Mouse (Mus musculus): ENCODE data around the gene Gm13693. TPM values are rescaled to one million over a fixed set of nuclear protein-coding genes. Genes with fewer than 3 reads are reported as not detected.

Gene Gm13693
- polyA plus RNA-seq (2015; fragmentation: Nextera tagmentation; extraction: Ambion mirVana): not detected in 2 replicates

GRCm38 (mm10) chr2:83961203-83961602 lies at the start of gene Gm13693:
TSS of gene Gm13693 (plus strand) at chr2:83961503.

GRCm38 (mm10) chr2:83940931-83941361 lies 20.4 kb upstream of the Gm13693 start, which contains the start of gene Zswim2:
TSS of gene Zswim2 (minus strand) at chr2:83941228.

GRCm38 (mm10) chr2:83955393-83955792 lies 5.9 kb upstream of the Gm13693 start, which contains the start of gene Gm13698:
TSS of gene Gm13698 (plus strand) at chr2:83955693.

GRCm38 (mm10) chr2:83967013-83967412 lies 5.7 kb downstream of the Gm13693 start, which contains the start of gene Gm13695:
TSS of gene Gm13695 (plus strand) at chr2:83967313.

GRCm38 (mm10) chr2:83972823-83973222 lies 11.5 kb downstream of the Gm13693 start, which contains the start of gene Gm13696:
TSS of gene Gm13696 (plus strand) at chr2:83973123.

GRCm38 (mm10) chr2:83978633-83979032 lies 17.3 kb downstream of the Gm13693 start, which contains the start of gene Gm13694:
TSS of gene Gm13694 (plus strand) at chr2:83978933.

GRCm38 (mm10) chr2:83984443-83984842 lies 23.1 kb downstream of the Gm13693 start, which contains the start of gene Gm13697:
TSS of gene Gm13697 (plus strand) at chr2:83984743.

GRCm38 (mm10) chr2:83990253-83990652 lies 28.9 kb downstream of the Gm13693 start, which contains the start of gene Gm13691:
TSS of gene Gm13691 (plus strand) at chr2:83990553.

Other genes with a start within 250 kb of the Gm13693 start
- gene Itgav, start 237.1 kb upstream of the Gm13693 start, polyA plus RNA-seq (2015; fragmentation: Nextera tagmentation; extraction: Ambion mirVana): 37.8 and 40.8 TPM in 2 replicates
- 75.7 and 78.6 TPM in 2 replicates for gene Fam171b, start 148.9 kb upstream of the Gm13693 start, polyA plus RNA-seq (2015; fragmentation: Nextera tagmentation; extraction: Ambion mirVana)
- gene Zswim2, start 20.3 kb upstream of the Gm13693 start, polyA plus RNA-seq (2015; fragmentation: Nextera tagmentation; extraction: Ambion mirVana): not detected in 2 replicates
- not detected in 2 replicates for gene Gm13698, start 5.8 kb upstream of the Gm13693 start, polyA plus RNA-seq (2015; fragmentation: Nextera tagmentation; extraction: Ambion mirVana)
- gene Gm13695, start 5.8 kb downstream of the Gm13693 start, polyA plus RNA-seq (2015; fragmentation: Nextera tagmentation; extraction: Ambion mirVana): not detected in 2 replicates
- gene Gm13696, start 11.6 kb downstream of the Gm13693 start, polyA plus RNA-seq (2015; fragmentation: Nextera tagmentation; extraction: Ambion mirVana): not detected in 2 replicates
- gene Gm13694, start 17.4 kb downstream of the Gm13693 start, polyA plus RNA-seq (2015; fragmentation: Nextera tagmentation; extraction: Ambion mirVana): not detected in 2 replicates
- gene Gm13697, start 23.2 kb downstream of the Gm13693 start, polyA plus RNA-seq (2015; fragmentation: Nextera tagmentation; extraction: Ambion mirVana): not detected in 2 replicates
- not detected in 2 replicates for gene Gm13691, start 29.1 kb downstream of the Gm13693 start, polyA plus RNA-seq (2015; fragmentation: Nextera tagmentation; extraction: Ambion mirVana)

All from neural tube, postnatal 0 days (tissue).